Mouse (Mus musculus) heart, embryonic 10.5 days (tissue): ENCODE data around the gene Zhx3. TPM values are rescaled to one million over a fixed set of nuclear protein-coding genes. Genes with fewer than 3 reads are reported as not detected.

Experiments used
- DNase-seq: peaks from one replicate; pipeline ENCODE4 v3.0.0-alpha.2; 2017; ENCODE audit warnings: low spot score
- H3K27ac ChIP-seq: fragments of 300-500 bp; sonication (generic); 2 replicates; pipeline ENCODE4 v1.5.1; 2016; ENCODE audit warnings: mild to moderate bottlenecking
- H3K27me3 ChIP-seq: fragments of 300-500 bp; sonication (generic); 2 replicates; pipeline ENCODE4 v1.6.1; 2016; ENCODE audit warnings: mild to moderate bottlenecking; ENCODE audit not compliant: poor library complexity, insufficient read depth, severe bottlenecking
- H3K36me3 ChIP-seq: fragments of 300-500 bp; sonication (generic); 2 replicates; pipeline ENCODE4 v1.6.1; 2016; ENCODE audit warnings: mild to moderate bottlenecking, moderate library complexity
- H3K4me1 ChIP-seq: fragments of 300-500 bp; sonication (generic); 2 replicates; pipeline ENCODE4 v1.6.1; 2016; ENCODE audit warnings: mild to moderate bottlenecking
- H3K4me3 ChIP-seq: fragments of 300-500 bp; sonication (generic); 2 replicates; pipeline ENCODE4 v1.5.1; 2016; ENCODE audit warnings: mild to moderate bottlenecking, moderate library complexity
- H3K9me3 ChIP-seq: fragments of 300-500 bp; sonication (generic); 2 replicates; pipeline ENCODE4 v1.6.1; 2016; ENCODE audit warnings: mild to moderate bottlenecking, moderate library complexity
- WGBS: fragments of 180-500 bp; shearing (Covaris S2); methylation state at CpG from one replicate; pipeline ENCODE4 v1.1.7; 2016; 5-methylcytosine and 5-hydroxymethylcytosine counted together
- polyA plus RNA-seq: library from polyadenylated mRNA; unstranded; fragments of >200 nt; fragmentation: Nextera tagmentation; extraction: Ambion mirVana; gene quantifications from 2 replicates; pipeline ENCODE4 v1.2.1, GENCODE M21; 2016

Zhx3 gene
- polyA plus RNA-seq, 1 experiment from 2014 or later: 6.1 TPM

DNA sequence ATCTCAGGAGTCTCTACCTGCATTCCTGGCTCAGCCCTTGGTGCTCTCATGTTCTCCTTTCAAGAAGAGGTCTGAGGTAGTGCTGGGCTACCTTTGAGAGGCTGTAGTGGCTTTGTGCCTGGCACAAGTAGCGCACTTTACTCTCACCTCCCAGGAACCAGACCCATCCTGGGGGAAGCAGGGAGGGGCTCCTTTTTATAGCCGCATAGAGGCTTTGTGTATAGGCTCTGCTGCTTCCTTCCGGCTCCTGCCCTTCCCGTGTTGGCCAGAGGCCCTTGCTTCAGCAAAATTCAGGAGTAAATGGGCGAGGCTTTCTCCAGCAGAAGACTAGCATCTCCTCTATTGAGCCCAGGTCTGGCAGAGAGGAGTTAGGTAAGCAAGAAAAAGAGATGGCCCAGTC is 134.4 kb downstream of the Zhx3 start:
- peaks cover 86% of the 10 kb centered on the region for H3K4me1 ChIP-seq
- DNase-seq: no peak
- peaks cover 58% of the 10 kb centered on the region for H3K36me3 ChIP-seq
- H3K27ac ChIP-seq: 0 out of 2 replicates have a peak overlapping the region, but pooled peaks have one; percentile 2
- no peaks in the 10 kb centered on the region for H3K9me3 ChIP-seq
- WGBS: 66% methylated on average over 5 of the region's 5 CpGs
- no peaks in the 10 kb centered on the region for H3K27me3 ChIP-seq
- no peak overlapping the region for H3K4me3 ChIP-seq

DNA sequence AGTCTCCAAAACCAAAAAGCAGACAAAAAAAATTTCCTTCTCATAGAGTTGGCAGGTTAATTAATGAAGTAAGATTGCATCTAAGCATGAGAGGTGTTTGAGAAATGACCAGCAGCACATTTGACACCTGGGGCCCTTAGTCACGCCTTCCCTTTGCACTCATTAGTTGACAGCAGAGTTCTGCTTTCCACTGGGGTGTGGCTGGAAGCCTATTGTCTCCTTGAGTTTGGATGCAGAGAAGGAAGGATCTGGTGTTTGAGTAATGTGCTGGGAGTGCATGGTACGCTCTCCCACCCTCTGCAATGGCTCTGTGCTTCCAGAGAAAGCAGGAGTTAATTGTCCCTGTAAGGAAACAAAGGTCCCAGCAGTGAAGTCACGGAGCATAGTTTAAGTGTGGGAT is 136.3 kb downstream of the Zhx3 start:
- H3K4me3 ChIP-seq: no peak overlapping the region
- no peak for DNase-seq
- peaks cover 87% of the 10 kb centered on the region for H3K4me1 ChIP-seq
- H3K9me3 ChIP-seq: no peaks in the 10 kb centered on the region
- 0 out of 2 replicates have a peak overlapping the region, but pooled peaks have one; percentile 48 for H3K27ac ChIP-seq
- H3K27me3 ChIP-seq: no peaks in the 10 kb centered on the region
- 88% methylated on average over 3 of the region's 3 CpGs for WGBS
- H3K36me3 ChIP-seq: peaks cover 49% of the 10 kb centered on the region

DNA sequence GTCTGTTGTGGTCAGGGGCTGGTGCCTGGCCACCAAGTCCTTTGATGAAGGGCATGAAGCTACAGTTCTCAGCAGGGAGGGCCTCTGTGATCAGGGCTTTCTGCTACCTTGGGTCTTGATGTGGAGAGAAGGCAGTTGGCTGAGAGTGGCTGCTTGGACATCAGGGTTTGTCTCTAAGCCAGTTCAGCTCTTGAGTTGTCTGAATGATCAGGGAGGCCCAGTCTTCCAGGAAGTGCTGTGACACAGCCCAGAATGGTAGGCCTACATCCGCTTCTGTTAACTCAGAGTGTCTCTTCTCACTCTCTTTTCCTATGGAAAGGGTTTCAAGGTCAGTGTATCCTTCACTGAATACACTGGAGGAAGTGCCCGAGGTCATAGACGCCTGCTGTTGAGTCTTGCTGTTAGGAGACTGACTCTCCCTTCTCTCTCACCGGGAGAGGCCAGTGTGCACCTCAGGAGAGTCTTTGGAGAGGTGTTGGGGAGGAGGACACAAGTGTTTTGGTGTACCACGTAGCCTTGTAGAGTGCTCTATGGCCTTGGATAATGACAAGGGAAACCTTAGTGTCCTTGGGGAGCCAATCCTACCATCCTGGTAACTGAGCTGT is 137.0 kb downstream of the Zhx3 start:
- Histone ChIP-seq H3K9me3 (no peaks in the 10 kb centered on the region), H3K4me1 (peaks cover 85% of the 10 kb centered on the region), H3K36me3 (peaks cover 49% of the 10 kb centered on the region), H3K27me3 (no peaks in the 10 kb centered on the region), H3K4me3 (no peak overlapping the region), H3K27ac (peak overlapping the region; percentile 48; the same call in 1 of the 2 replicates)
- 69% methylated on average over 5 of the region's 5 CpGs for WGBS
- DNase-seq: no peak

- Histone ChIP-seq H3K4me1 (peaks cover 80% of the 10 kb centered on the region), H3K9me3 (no peaks in the 10 kb centered on the region), H3K4me3 (no peak overlapping the region), H3K36me3 (peaks cover 47% of the 10 kb centered on the region), H3K27ac (no peak overlapping the region), H3K27me3 (no peaks in the 10 kb centered on the region)
- WGBS: 71% methylated on average over 3 of the region's 3 CpGs
- no peak for DNase-seq
Measured at GRCm38 (mm10) chr2:160734331-160734730, 138.5 kb downstream of the Zhx3 start.

DNA sequence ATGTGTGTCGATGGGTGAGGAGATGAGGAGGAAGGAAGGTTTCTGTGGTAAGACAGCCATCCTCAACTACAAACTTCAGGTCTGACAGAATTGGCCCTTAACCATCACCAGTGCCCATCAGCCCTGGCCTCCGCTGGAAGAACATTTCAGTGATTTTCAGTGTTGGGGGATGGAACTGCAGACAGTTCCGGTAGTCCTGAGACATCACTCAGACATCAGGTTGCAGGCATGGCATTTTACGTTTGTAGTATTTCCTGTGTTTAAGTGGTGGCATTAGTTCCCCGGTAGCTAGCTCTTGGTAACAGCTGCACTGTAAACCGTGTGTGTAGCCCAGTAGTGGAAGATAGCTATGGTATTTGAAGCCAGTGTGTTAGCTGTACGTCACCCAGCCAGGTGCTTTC is 139.7 kb downstream of the Zhx3 start:
- peaks cover 68% of the 10 kb centered on the region for H3K4me1 ChIP-seq
- no peaks in the 10 kb centered on the region for H3K9me3 ChIP-seq
- no peak for DNase-seq
- 49% methylated on average over 7 of the region's 7 CpGs for WGBS
- peaks cover 38% of the 10 kb centered on the region for H3K36me3 ChIP-seq
- no peak overlapping the region for H3K27ac ChIP-seq
- H3K27me3 ChIP-seq: no peaks in the 10 kb centered on the region
- H3K4me3 ChIP-seq: peak overlapping the region; percentile 85

DNA sequence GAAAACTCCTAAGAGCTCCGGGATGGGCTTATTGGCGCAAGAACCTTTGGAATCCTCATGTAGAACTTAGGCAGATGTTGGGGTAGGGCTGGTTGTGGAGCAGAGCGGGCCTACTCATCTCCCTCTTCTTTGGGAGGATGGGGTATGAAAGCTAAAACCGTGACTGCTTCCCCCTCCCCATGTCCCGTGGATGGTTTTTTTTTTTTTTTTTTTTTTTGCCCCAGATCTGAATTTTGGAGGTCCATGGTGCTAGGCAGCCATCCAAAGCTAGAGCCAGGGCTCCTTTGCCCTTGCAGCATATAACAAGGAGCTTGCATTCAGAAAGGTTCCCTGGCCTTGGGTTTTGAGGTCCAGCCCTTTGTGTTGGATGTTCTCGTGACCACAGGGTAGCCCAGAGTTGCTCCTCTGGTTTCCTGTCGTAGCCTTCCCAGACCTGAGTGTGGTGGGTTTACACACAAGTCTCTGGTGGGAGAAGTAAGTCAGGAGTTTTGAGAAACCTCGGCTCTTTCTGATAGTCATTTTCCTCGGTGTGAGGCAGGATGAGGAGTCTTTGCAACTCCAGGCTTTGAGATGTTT is 140.3 kb downstream of the Zhx3 start:
- Histone ChIP-seq H3K4me1 (peaks cover 62% of the 10 kb centered on the region), H3K27ac (peak overlapping the region; percentile 99), H3K36me3 (peaks cover 37% of the 10 kb centered on the region), H3K27me3 (no peaks in the 10 kb centered on the region), H3K4me3 (peak overlapping the region; percentile 85), H3K9me3 (no peaks in the 10 kb centered on the region)
- DNase-seq: no peak
- 40% methylated on average over 9 of the region's 9 CpGs for WGBS

DNA sequence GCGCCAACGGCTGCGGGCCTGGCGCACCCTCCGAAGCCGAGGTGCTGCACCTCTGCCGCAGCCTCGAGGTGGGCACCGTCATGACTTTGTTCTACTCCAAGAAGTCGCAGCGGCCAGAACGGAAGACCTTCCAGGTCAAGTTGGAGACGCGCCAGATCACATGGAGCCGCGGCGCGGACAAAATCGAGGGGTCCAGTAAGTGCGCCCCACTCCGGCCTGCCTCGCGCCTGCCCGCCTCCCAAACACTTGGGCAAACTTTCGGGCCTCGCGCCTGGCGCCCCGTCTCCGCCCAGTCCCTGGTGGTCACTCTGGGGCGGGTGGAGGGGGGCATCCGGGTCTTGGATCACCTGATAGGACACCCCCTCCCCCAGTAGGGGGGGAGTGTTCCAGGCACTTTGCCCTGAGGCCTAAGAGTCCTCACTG is 140.9 kb downstream of the Zhx3 start:
- H3K4me1 ChIP-seq: peaks cover 60% of the 10 kb centered on the region
- H3K36me3 ChIP-seq: peaks cover 30% of the 10 kb centered on the region
- peak overlapping the region; percentile 85 for H3K4me3 ChIP-seq
- peak overlapping the region; percentile 99 for H3K27ac ChIP-seq
- no peaks in the 10 kb centered on the region for H3K9me3 ChIP-seq
- 0% methylated on average over 32 of the region's 32 CpGs for WGBS
- DNase-seq: peak; percentile 81
- H3K27me3 ChIP-seq: no peaks in the 10 kb centered on the region

DNA sequence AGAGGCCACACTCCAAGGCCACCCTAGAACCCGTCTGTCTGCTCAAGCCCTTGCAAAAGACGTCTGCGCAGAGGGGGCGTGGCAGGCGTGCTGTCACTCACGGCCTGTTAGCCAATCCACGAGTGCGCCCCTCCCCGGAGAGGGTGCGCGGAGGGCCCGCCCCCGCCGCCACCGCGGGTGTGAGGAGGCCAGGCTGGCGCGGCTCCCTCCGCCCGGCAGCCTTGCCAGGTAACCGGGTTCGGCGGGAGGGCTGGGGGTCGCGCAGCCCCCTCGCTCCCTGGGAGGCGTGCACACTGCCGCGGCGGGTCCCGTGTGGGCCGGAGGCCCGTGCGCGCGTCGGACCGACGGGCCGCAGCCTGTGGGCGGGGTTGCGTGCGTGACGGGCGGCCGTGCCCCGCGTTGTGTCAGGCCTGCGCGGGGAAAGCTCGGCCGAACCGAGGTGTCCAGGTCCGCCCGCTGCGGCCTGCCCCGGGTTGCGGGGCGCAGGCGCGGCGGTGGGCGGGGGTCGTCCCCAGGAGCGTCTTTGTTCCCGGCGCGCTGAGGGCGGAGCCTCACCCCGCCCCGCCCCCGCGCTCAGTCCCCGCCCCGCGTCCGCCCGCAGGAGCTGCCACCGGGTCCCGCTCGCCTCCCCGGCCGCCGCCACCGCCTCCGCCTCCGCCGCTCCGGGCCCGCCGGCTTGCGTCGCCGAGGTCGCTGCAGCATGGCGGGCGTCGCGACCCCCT is 141.5 kb downstream of the Zhx3 start, which contains the start of gene Plcg1:
TSS of gene Plcg1 (plus strand) at position 184 of the 722 bp plus-strand sequence.
- under 1% methylated on average over 91 of the region's 99 CpGs for WGBS

GRCm38 (mm10) chr2:160730797-160731116 is 142.0 kb downstream of the Zhx3 start:
- H3K27ac ChIP-seq: peak overlapping the region; percentile 99
- peak overlapping the region; percentile 85 for H3K4me3 ChIP-seq
- no peaks in the 10 kb centered on the region for H3K27me3 ChIP-seq
- no peak for DNase-seq
- H3K9me3 ChIP-seq: no peaks in the 10 kb centered on the region
- peaks cover 19% of the 10 kb centered on the region for H3K36me3 ChIP-seq
- WGBS: 8% methylated on average over 19 of the region's 19 CpGs
- H3K4me1 ChIP-seq: peaks cover 55% of the 10 kb centered on the region

More for the DNA sequence above, 141.5 kb downstream of the Zhx3 start, which contains the start of gene Plcg1:
- Histone ChIP-seq H3K4me3 (peak within 1 kb of the TSS; percentile 85), H3K36me3 (peaks cover 24% of the 10 kb centered on the region), H3K9me3 (no peaks in the 10 kb centered on the region), H3K27ac (peak within 1 kb of the TSS; percentile 99), H3K27me3 (no peaks in the 10 kb centered on the region), H3K4me1 (peaks cover 60% of the 10 kb centered on the region)
- DNase-seq: peak; percentile 96

DNA sequence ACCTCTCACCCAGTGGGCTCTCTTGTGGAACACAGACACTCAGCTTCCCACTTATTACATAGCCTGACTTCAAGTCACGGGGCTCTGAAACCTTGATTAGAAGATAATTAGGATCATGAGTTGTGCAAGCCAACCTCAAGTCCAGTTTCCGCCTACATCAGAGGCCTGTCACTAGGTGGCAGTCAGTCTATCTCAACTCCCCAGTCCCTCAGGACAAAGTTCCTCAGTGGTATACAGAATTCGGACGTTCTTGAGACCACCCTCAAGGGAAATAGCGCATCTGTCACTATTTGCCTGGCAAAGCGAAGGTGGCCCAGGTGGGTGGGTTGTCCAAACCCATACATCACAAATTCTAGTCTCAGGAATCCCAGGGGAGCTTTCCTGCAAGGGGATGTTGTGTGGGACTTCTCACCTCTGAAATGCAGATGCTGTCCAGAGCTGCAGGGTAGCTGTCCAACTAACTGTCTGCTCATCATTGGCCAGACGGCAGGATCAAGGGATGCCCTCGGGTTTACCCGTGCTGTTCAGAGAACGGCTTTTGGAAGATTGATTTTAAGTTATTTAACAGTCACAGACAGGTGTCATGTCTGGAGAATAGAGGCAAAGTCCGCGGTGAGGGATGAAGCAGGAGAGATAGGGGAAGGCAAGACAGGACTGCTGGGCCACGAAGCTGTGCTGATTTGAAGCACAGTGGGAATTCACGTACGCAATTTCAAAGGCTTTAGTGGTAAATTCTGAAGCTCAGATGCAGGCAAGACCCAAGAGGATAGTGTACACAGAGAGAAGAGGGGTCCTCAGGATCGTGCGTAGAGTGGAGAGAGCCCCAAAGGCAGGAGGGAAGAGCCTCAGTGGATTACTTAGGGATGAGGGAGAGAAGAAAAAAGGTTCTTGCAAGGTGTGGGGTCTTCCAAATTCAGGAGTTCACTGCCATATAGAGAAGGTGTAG is 142.7 kb downstream of the Zhx3 start:
- 29% methylated on average over 17 of the region's 17 CpGs for WGBS

DNA sequence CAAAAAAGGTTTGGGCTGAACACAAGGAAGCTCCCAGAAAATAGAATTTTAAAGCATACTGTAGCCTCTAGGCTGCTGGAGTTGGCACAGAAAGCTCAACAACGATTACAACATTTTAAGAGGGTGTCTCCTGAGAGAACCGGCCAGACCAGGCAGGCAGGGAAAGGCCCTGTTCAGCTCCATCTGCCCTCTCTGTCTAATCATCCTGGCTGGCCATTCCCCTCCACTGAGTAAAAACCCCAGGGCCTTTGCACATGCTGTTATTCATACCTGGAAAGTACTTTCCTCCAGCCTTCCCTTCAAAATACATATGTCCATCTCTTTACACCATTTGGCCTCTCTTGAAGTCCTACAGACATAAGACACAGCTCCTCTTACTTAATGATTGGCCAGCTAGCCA is 143.4 kb downstream of the Zhx3 start:
- H3K4me1 ChIP-seq: peaks cover 42% of the 10 kb centered on the region
- no peak for DNase-seq
- H3K36me3 ChIP-seq: peaks cover 15% of the 10 kb centered on the region
- H3K27me3 ChIP-seq: no peaks in the 10 kb centered on the region
- no peak overlapping the region for H3K27ac ChIP-seq
- no peak overlapping the region for H3K4me3 ChIP-seq
- 77% methylated on average over 2 of the region's 2 CpGs for WGBS
- no peaks in the 10 kb centered on the region for H3K9me3 ChIP-seq

More for the DNA sequence above, 142.7 kb downstream of the Zhx3 start:
- Histone ChIP-seq H3K27me3 (no peaks in the 10 kb centered on the region), H3K9me3 (no peaks in the 10 kb centered on the region), H3K36me3 (peaks cover 17% of the 10 kb centered on the region), H3K27ac (peak overlapping the region; percentile 99; the same call in 1 of the 2 replicates), H3K4me3 (peak overlapping the region; percentile 85), H3K4me1 (peaks cover 48% of the 10 kb centered on the region)
- DNase-seq: no peak

DNA sequence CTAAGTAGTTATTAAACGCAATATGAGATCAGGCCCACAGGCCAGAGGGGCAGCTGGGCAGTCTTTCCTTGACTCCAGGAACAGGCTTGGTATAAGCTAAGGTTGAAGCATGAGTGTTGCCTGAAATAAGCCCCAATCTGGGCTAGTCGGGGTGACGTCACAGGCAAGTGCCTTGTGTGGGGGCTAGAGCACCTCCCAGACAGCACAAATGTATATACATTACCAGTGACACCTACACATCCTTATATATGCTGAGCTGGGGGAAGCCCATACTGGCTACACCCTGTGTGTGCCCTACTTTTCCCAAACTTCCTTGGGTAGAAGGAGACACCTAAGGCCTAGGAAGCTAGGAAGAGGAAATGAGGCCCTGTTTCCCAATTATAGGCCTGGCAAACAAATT is 143.8 kb downstream of the Zhx3 start:
- H3K27me3 ChIP-seq: no peaks in the 10 kb centered on the region
- peaks cover 37% of the 10 kb centered on the region for H3K4me1 ChIP-seq
- H3K9me3 ChIP-seq: no peaks in the 10 kb centered on the region
- WGBS: 89% methylated on average over 3 of the region's 3 CpGs
- H3K36me3 ChIP-seq: peaks cover 15% of the 10 kb centered on the region
- no peak overlapping the region for H3K4me3 ChIP-seq
- H3K27ac ChIP-seq: no peak overlapping the region
- DNase-seq: peak; percentile 52
